Mouse (Mus musculus) kidney, embryonic 15.5 days (tissue): Measurements from ENCODE around the gene Unc50. TPM values are rescaled to one million over a fixed set of nuclear protein-coding genes. Genes with fewer than 3 reads are reported as not detected.

Source experiments
- ATAC-seq: fragments of 200-750 bp; cut with Nextera tagmentation; replicated peaks from 2 replicates; pipeline ENCODE4 v1.8.0; 2017; ENCODE audit warnings: moderate TSS enrichment; ENCODE audit not compliant: low FRiP score
- H3K27ac ChIP-seq: fragments of 300-500 bp; sonication (generic); 2 replicates; pipeline ENCODE4 v1.5.1; 2015; ENCODE audit warnings: mild to moderate bottlenecking, inconsistent platforms
- H3K27me3 ChIP-seq: fragments of 300-500 bp; sonication (generic); 2 replicates; pipeline ENCODE4 v1.6.1; 2015; ENCODE audit warnings: inconsistent platforms
- H3K36me3 ChIP-seq: fragments of 300-500 bp; sonication (generic); 2 replicates; pipeline ENCODE4 v1.6.1; 2015; ENCODE audit warnings: inconsistent platforms
- H3K4me1 ChIP-seq: fragments of 300-500 bp; sonication (generic); 2 replicates; pipeline ENCODE4 v1.6.1; 2015; ENCODE audit warnings: inconsistent platforms
- H3K4me2 ChIP-seq: fragments of 300-500 bp; sonication (generic); 2 replicates; pipeline ENCODE4 v1.6.1; 2015; ENCODE audit warnings: moderate library complexity, mild to moderate bottlenecking, inconsistent platforms
- H3K4me3 ChIP-seq: fragments of 300-500 bp; sonication (generic); replicated peaks from 2 replicates; pipeline ENCODE4 v1.5.1; 2015; ENCODE audit warnings: mild to moderate bottlenecking, inconsistent platforms
- H3K9ac ChIP-seq: fragments of 300-500 bp; sonication (generic); 2 replicates; pipeline ENCODE4 v1.6.1; 2015; ENCODE audit warnings: mild to moderate bottlenecking, inconsistent platforms
- H3K9me3 ChIP-seq: fragments of 300-500 bp; sonication (generic); replicated peaks from 2 replicates; pipeline ENCODE4 v1.6.1; 2016; ENCODE audit warnings: inconsistent platforms
- WGBS: fragments of 180-500 bp; shearing (Covaris S2); methylation state at CpG from one replicate; pipeline ENCODE4 v1.1.7; 2015; ENCODE audit warnings: mixed read lengths; 5-methylcytosine and 5-hydroxymethylcytosine counted together
- polyA plus RNA-seq: library from polyadenylated mRNA; unstranded; fragments of >200 nt; fragmentation: Nextera tagmentation; extraction: Ambion mirVana; gene quantifications from 2 replicates; pipeline ENCODE4 v1.2.1, GENCODE M21; 2015

Unc50 gene
- polyA plus RNA-seq, 1 experiment from 2014 or later: 128 TPM

GRCm38 (mm10) chr1:37478416-37478815, 48.5 kb downstream of the Unc50 start:
- H3K4me3 ChIP-seq: no peak overlapping the region
- H3K27me3 ChIP-seq: no peaks in the 10 kb centered on the region
- no peaks in the 10 kb centered on the region for H3K4me1 ChIP-seq
- 68% methylated on average over 7 of the region's 7 CpGs for WGBS
- no peak overlapping the region for H3K27ac ChIP-seq
- no peak overlapping the region for H3K4me2 ChIP-seq
- no peak for ATAC-seq
- H3K9ac ChIP-seq: no peak overlapping the region
- no peaks in the 10 kb centered on the region for H3K36me3 ChIP-seq
- H3K9me3 ChIP-seq: no peaks in the 10 kb centered on the region

- ATAC-seq: no peak
- Histone ChIP-seq H3K4me1 (no peaks in the 10 kb centered on the region), H3K27me3 (no peaks in the 10 kb centered on the region), H3K27ac (no peak overlapping the region), H3K9me3 (no peaks in the 10 kb centered on the region), H3K9ac (no peak overlapping the region), H3K4me3 (no peak overlapping the region), H3K4me2 (no peak overlapping the region), H3K36me3 (no peaks in the 10 kb centered on the region)
- WGBS: 72% methylated on average over 9 of the region's 9 CpGs
Observed at GRCm38 (mm10) chr1:37479074-37479473, 49.1 kb downstream of the Unc50 start.

- Histone ChIP-seq H3K36me3 (no peaks in the 10 kb centered on the region), H3K27me3 (no peaks in the 10 kb centered on the region), H3K4me1 (no peaks in the 10 kb centered on the region), H3K27ac (no peak overlapping the region), H3K4me3 (no peak overlapping the region), H3K9ac (no peak overlapping the region), H3K4me2 (no peak overlapping the region), H3K9me3 (no peaks in the 10 kb centered on the region)
- no peak for ATAC-seq
- 75% methylated on average over 8 of the region's 8 CpGs for WGBS
Observed at GRCm38 (mm10) chr1:37479759-37480158, 49.8 kb downstream of the Unc50 start.

GRCm38 (mm10) chr1:37480731-37481130, 50.8 kb downstream of the Unc50 start:
- H3K9me3 ChIP-seq: no peaks in the 10 kb centered on the region
- H3K27ac ChIP-seq: no peak overlapping the region
- WGBS: 78% methylated on average over 6 of the region's 6 CpGs
- H3K4me3 ChIP-seq: no peak overlapping the region
- H3K4me1 ChIP-seq: no peaks in the 10 kb centered on the region
- H3K9ac ChIP-seq: no peak overlapping the region
- no peak overlapping the region for H3K4me2 ChIP-seq
- H3K27me3 ChIP-seq: no peaks in the 10 kb centered on the region
- H3K36me3 ChIP-seq: no peaks in the 10 kb centered on the region
- ATAC-seq: no peak

- no peak for ATAC-seq
- Histone ChIP-seq H3K4me1 (no peaks in the 10 kb centered on the region), H3K36me3 (no peaks in the 10 kb centered on the region), H3K4me2 (no peak overlapping the region), H3K4me3 (no peak overlapping the region), H3K27me3 (no peaks in the 10 kb centered on the region), H3K9me3 (no peaks in the 10 kb centered on the region), H3K27ac (no peak overlapping the region), H3K9ac (no peak overlapping the region)
- WGBS: 87% methylated on average over 2 of the region's 2 CpGs
Observed at GRCm38 (mm10) chr1:37481331-37481730, 51.4 kb downstream of the Unc50 start.

DNA sequence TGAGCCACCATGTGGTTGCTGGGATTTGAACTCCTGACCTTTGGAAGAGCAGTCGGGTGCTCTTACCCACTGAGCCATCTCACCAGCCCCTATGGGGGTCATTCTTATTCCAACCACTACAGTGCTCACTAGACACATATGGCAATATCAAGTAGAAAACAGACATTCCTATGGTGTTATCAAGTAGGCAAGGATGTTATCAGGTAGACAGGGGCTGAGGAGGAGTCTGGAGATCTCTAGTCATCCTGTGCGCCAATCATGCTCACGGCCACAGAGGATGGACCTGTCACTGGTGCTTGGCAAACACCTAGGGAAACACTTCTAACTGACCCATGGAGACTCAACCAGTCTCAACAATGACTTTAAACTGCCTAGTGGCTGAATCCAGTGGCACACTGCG, 54.7 kb downstream of the Unc50 start:
- Histone ChIP-seq H3K4me2 (no peak overlapping the region), H3K4me1 (no peaks in the 10 kb centered on the region), H3K9ac (no peak overlapping the region), H3K9me3 (no peaks in the 10 kb centered on the region), H3K27me3 (no peaks in the 10 kb centered on the region), H3K4me3 (no peak overlapping the region), H3K36me3 (no peaks in the 10 kb centered on the region; the same call in 1 of the 2 replicates), H3K27ac (no peak overlapping the region)
- WGBS: 95% methylated on average over 4 of the region's 4 CpGs
- ATAC-seq: no peak

GRCm38 (mm10) chr1:37486439-37486838, 56.5 kb downstream of the Unc50 start:
- no peak overlapping the region for H3K4me3 ChIP-seq
- no peak overlapping the region for H3K27ac ChIP-seq
- WGBS: 84% methylated on average over 1 of the region's 1 CpGs
- H3K9me3 ChIP-seq: no peaks in the 10 kb centered on the region
- ATAC-seq: no peak
- no peak overlapping the region for H3K9ac ChIP-seq
- H3K36me3 ChIP-seq: no peaks in the 10 kb centered on the region; the same call in 1 of the 2 replicates
- H3K27me3 ChIP-seq: no peaks in the 10 kb centered on the region
- H3K4me1 ChIP-seq: no peaks in the 10 kb centered on the region
- H3K4me2 ChIP-seq: no peak overlapping the region

GRCm38 (mm10) chr1:37486994-37487393, 57.1 kb downstream of the Unc50 start:
- no peaks in the 10 kb centered on the region for H3K9me3 ChIP-seq
- no peak overlapping the region for H3K9ac ChIP-seq
- WGBS: 77% methylated on average over 3 of the region's 3 CpGs

DNA sequence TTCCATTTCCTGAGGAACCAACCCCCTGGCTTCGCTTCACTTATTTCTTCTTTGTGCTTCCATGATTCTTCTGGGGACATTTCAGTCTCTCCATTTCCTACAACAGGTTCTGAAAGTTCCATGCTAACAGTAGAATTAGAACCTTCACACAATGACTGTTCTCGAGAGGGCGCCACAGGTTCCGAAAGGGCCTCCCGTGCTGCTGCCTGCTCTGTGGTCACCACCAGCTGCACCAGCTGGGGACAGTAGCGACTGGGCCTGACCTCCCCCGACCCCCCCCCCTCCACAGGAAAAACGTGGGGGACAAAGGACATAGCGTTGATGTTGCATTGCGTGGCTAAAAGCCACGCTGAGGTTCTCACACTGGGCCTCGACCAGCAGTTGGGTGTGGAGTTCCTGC, 58.6 kb downstream of the Unc50 start:
- H3K9me3 ChIP-seq: no peaks in the 10 kb centered on the region
- H3K4me1 ChIP-seq: no peaks in the 10 kb centered on the region
- H3K9ac ChIP-seq: no peak overlapping the region
- no peaks in the 10 kb centered on the region for H3K27me3 ChIP-seq
- no peaks in the 10 kb centered on the region; the same call in 1 of the 2 replicates for H3K36me3 ChIP-seq
- 85% methylated on average over 12 of the region's 12 CpGs for WGBS
- no peak for ATAC-seq
- H3K27ac ChIP-seq: no peak overlapping the region
- no peak overlapping the region for H3K4me2 ChIP-seq
- no peak overlapping the region for H3K4me3 ChIP-seq

More at GRCm38 (mm10) chr1:37486994-37487393, 57.1 kb downstream of the Unc50 start:
- no peak for ATAC-seq
- no peaks in the 10 kb centered on the region; the same call in 1 of the 2 replicates for H3K36me3 ChIP-seq
- no peak overlapping the region for H3K4me3 ChIP-seq
- H3K27ac ChIP-seq: no peak overlapping the region
- H3K4me2 ChIP-seq: no peak overlapping the region
- no peaks in the 10 kb centered on the region for H3K4me1 ChIP-seq
- no peaks in the 10 kb centered on the region for H3K27me3 ChIP-seq

Other genes with a start within 250 kb of the Unc50 start
- 0.13 TPM in 1 of 2 replicates, not detected in the other for gene Cnga3, start 215.7 kb upstream of the Unc50 start, polyA plus RNA-seq
- 18.7 and 20.5 TPM in 2 replicates for gene Inpp4a, start 130.3 kb upstream of the Unc50 start, polyA plus RNA-seq
- gene Coa5, start within 50 bp of the Unc50 start, polyA plus RNA-seq: 48.8 and 48.9 TPM in 2 replicates
- gene Mgat4a, start 110.9 kb downstream of the Unc50 start, polyA plus RNA-seq: 5.9 and 6.0 TPM in 2 replicates